Mouse (Mus musculus) thymus, postnatal 4 days (tissue): Measurements from ENCODE around the gene Susd1.

Experiments
- DNase-seq: peaks from one replicate; pipeline ENCODE4 v3.0.0; 2021

Susd1 gene

GRCm38 (mm10) chr4:59319136-59319941 lies 119.1 kb downstream of the Susd1 start:
- no peak for DNase-seq

GRCm38 (mm10) chr4:59318602-59319001 lies 119.8 kb downstream of the Susd1 start:
- no peak for DNase-seq

GRCm38 (mm10) chr4:59315553-59316405 lies 122.7 kb downstream of the Susd1 start:
- DNase-seq: peak; percentile 5

- no peak for DNase-seq
Measured at GRCm38 (mm10) chr4:59314939-59315552, 123.4 kb downstream of the Susd1 start.

- DNase-seq: no peak
Measured at GRCm38 (mm10) chr4:59312945-59313344, 125.5 kb downstream of the Susd1 start.

GRCm38 (mm10) chr4:59310590-59310989 lies 127.8 kb downstream of the Susd1 start:
- DNase-seq: no peak

GRCm38 (mm10) chr4:59307841-59308589 lies 130.4 kb downstream of the Susd1 start:
- DNase-seq: no peak

- DNase-seq: no peak
Measured at GRCm38 (mm10) chr4:59302387-59302786, 136.0 kb downstream of the Susd1 start.

GRCm38 (mm10) chr4:59301025-59301815 lies 137.2 kb downstream of the Susd1 start:
- DNase-seq: no peak

- no peak for DNase-seq
Measured at GRCm38 (mm10) chr4:59298719-59299496, 139.5 kb downstream of the Susd1 start.

- no peak for DNase-seq
Measured at GRCm38 (mm10) chr4:59295127-59295526, 143.3 kb downstream of the Susd1 start.

GRCm38 (mm10) chr4:59294661-59295060 lies 143.8 kb downstream of the Susd1 start:
- no peak for DNase-seq

- DNase-seq: peak; percentile 4
Measured at GRCm38 (mm10) chr4:59291914-59292718, 146.3 kb downstream of the Susd1 start.

GRCm38 (mm10) chr4:59290972-59291576 lies 147.4 kb downstream of the Susd1 start:
- peak; percentile 34 for DNase-seq

GRCm38 (mm10) chr4:59287103-59287502 lies 151.3 kb downstream of the Susd1 start:
- no peak for DNase-seq

- peak; percentile 16 for DNase-seq
Measured at GRCm38 (mm10) chr4:59286351-59286750, 152.1 kb downstream of the Susd1 start.

GRCm38 (mm10) chr4:59282699-59283487 lies 155.5 kb downstream of the Susd1 start:
- peak; percentile 11 for DNase-seq

- DNase-seq: peak; percentile 54
Measured at GRCm38 (mm10) chr4:59282137-59282536, 156.3 kb downstream of the Susd1 start.

GRCm38 (mm10) chr4:59280876-59281275 lies 157.6 kb downstream of the Susd1 start:
- peak; percentile 5 for DNase-seq
